Mouse (Mus musculus): ENCODE data around the gene Rabac1.

Gene Rabac1

GRCm38 (mm10) chr7:24971972-24972893 is at the start of gene Rabac1:
Gene Rabac1, minus strand, starts transcription at chr7:24972754.
- DNase-seq = peak; percentile 91

- DNase-seq = no peak
Measured at GRCm38 (mm10) chr7:25011592-25011991, 39.0 kb upstream of the Rabac1 start.

GRCm38 (mm10) chr7:25010090-25010913 is 37.7 kb upstream of the Rabac1 start:
- DNase-seq = peak; percentile 80

- peak; percentile 54 for DNase-seq
Measured at GRCm38 (mm10) chr7:25009099-25009700, 36.6 kb upstream of the Rabac1 start.

GRCm38 (mm10) chr7:25008635-25009034 is 36.1 kb upstream of the Rabac1 start:
- peak; percentile 66 for DNase-seq

- peak; percentile 73 for DNase-seq
Measured at GRCm38 (mm10) chr7:25007609-25008374, 35.2 kb upstream of the Rabac1 start.

GRCm38 (mm10) chr7:25006586-25007364 is 34.2 kb upstream of the Rabac1 start:
- DNase-seq = no peak

- peak; percentile 46 for DNase-seq
Measured at GRCm38 (mm10) chr7:25006171-25006570, 33.6 kb upstream of the Rabac1 start.

GRCm38 (mm10) chr7:25005421-25006065 is 33.0 kb upstream of the Rabac1 start, which contains the start of gene Atp1a3:
Gene Atp1a3, minus strand, starts transcription at chr7:25005958.
- peak; percentile 89 for DNase-seq

GRCm38 (mm10) chr7:25004806-25005205 is 32.3 kb upstream of the Rabac1 start:
- DNase-seq = no peak

GRCm38 (mm10) chr7:25003820-25004388 is 31.4 kb upstream of the Rabac1 start:
- DNase-seq = peak; percentile 52

- no peak for DNase-seq
Measured at GRCm38 (mm10) chr7:25003291-25003690, 30.7 kb upstream of the Rabac1 start.

GRCm38 (mm10) chr7:25000711-25001110 is 28.2 kb upstream of the Rabac1 start:
- no peak for DNase-seq

- DNase-seq = no peak
Measured at GRCm38 (mm10) chr7:25000211-25000610, 27.7 kb upstream of the Rabac1 start.

- DNase-seq = no peak
Measured at GRCm38 (mm10) chr7:24993081-24993480, 20.5 kb upstream of the Rabac1 start.

GRCm38 (mm10) chr7:24990478-24990877 is 17.9 kb upstream of the Rabac1 start:
- DNase-seq = no peak

- no peak for DNase-seq
Measured at GRCm38 (mm10) chr7:24987941-24988340, 15.4 kb upstream of the Rabac1 start.

- no peak for DNase-seq
Measured at GRCm38 (mm10) chr7:24985799-24986198, 13.2 kb upstream of the Rabac1 start.

- no peak for DNase-seq
Measured at GRCm38 (mm10) chr7:24984307-24984706, 11.8 kb upstream of the Rabac1 start.

- no peak for DNase-seq
Measured at GRCm38 (mm10) chr7:24983396-24983795, 10.8 kb upstream of the Rabac1 start.

- DNase-seq = no peak
Measured at GRCm38 (mm10) chr7:24980439-24980838, 7.9 kb upstream of the Rabac1 start.
